Mouse (Mus musculus) olfactory bulb, adult 2 months (tissue): ENCODE data around the gene Rab5if.

ENCODE experiments used
- CTCF ChIP-seq: fragments of 200-500 bp; IDR thresholded peaks from 2 replicates; pipeline ENCODE4 v1.5.1; 2012; ENCODE audit warnings: low read depth, mild to moderate bottlenecking, low read length, moderate library complexity; ENCODE audit not compliant: insufficient read depth
- POLR2A ChIP-seq: fragments of 200-500 bp; IDR thresholded peaks from 2 replicates; pipeline ENCODE4 v1.6.1; 2012; ENCODE audit warnings: mild to moderate bottlenecking, low read depth, low read length, moderate library complexity; ENCODE audit not compliant: insufficient read depth

GRCm38 (mm10) chr2:156864481-156864880 is 1.6 kb downstream of the Rab5if start:
- TF ChIP-seq CTCF (no peak), POLR2A (no peak)
